Mouse (Mus musculus) left cerebral cortex, postnatal 14 days (tissue): Measurements from ENCODE around the gene Spns3. TPM values are rescaled to one million over a fixed set of nuclear protein-coding genes. Genes with fewer than 3 reads are reported as not detected.

ENCODE experiments used
- DNase-seq, 2 experiments: peaks; one replicate each; pipeline ENCODE4 v3.0.0; 2021 to 2022; ENCODE audit warnings: low spot score in 2 of 2, mixed read lengths in 1 of 2
- intact Hi-C: fragments of 180-260 bp; cut with DNase I; formaldehyde crosslinking; loops from one replicate; pipeline ENCODE4 v1.15.1; 2025
- long read RNA-seq, 2 experiments: library from polyadenylated mRNA; stranded (forward); transcript quantifications; one replicate each; pipeline ENCODE4 v2.0.0; 2021
- total RNA-seq, 2 experiments: library from RNA; stranded (reverse); gene quantifications; 2 replicates each; pipeline ENCODE4 v1.2.3; 2021

Gene Spns3
- total RNA-seq: under 1 TPM; 0.13 to 0.23 TPM
- long read RNA-seq, experiment 1, full-length matches to known transcripts: 1 of 1 reads
- long read RNA-seq, experiment 1, partial matches to known transcripts: 0 of 1 reads
- long read RNA-seq, experiment 1, other reads (novel, unspliced or antisense): 0 of 1 reads
- long read RNA-seq, experiment 2: 0 reads

DNA sequence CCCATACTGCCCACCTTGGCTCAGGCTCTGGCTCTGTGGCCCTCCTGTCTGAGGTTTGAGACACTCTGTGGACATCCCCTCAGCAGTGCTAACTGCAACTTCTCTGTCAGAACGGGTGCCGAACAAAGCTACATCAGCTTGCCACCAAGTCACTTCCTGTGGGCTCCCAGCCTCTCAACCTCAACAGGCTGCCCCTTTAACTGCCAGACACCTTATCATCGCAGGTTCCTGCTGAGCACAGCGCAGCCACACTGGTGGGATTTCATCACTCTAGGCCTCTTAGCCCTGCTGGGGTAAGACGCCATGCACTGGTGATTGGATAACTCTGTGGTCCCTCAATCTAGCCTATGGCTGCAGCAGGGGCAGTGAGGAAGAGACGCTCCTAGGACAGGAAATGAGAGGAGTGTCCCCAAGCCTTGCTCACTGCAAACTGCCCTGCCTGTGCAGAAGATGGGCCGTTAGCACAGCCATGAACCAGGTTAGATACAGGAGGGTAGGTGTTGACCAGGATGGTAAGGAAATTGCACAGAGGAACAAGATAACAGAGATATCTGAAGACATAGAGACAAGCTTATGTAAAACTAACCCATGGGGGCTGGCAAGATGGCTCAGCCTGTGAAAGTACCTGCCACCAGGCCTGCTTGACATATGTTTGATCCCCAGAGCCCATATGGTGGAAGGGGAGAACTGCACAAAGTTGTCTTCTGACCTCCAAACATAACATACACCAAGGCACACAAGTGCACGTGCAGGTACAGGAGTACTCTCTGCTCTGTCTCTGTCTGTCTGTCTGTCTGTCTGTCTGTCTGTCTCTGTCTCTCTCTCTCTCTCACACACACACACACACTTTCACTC, at the start of gene Spns3:
Spns3 (minus strand) TSS at position 373 of the 855 bp plus-strand sequence.
- intact Hi-C loops: no loop called here

DNA sequence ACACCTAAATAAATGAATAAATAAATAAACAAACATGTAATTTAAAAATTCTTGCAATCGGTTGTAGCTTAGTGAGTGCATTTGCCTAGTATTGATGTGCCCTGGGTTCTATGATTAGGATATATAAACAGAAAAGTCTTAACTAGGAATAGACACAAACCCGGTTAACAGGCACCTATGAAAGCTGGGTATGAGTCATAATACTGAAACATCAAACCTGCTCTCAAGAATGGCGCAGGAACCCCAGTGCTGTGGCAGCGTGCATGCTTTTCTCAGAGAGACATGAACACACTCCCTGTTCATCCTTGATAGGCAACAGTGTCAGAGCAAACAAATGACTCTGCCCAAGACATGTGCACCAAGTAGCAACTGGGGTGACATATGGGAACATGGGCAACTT, 47.5 kb upstream of the Spns3 start:
- intact Hi-C loops: no loop called here

More for the DNA sequence above, at the start of gene Spns3:
- no peak for DNase-seq

DNA sequence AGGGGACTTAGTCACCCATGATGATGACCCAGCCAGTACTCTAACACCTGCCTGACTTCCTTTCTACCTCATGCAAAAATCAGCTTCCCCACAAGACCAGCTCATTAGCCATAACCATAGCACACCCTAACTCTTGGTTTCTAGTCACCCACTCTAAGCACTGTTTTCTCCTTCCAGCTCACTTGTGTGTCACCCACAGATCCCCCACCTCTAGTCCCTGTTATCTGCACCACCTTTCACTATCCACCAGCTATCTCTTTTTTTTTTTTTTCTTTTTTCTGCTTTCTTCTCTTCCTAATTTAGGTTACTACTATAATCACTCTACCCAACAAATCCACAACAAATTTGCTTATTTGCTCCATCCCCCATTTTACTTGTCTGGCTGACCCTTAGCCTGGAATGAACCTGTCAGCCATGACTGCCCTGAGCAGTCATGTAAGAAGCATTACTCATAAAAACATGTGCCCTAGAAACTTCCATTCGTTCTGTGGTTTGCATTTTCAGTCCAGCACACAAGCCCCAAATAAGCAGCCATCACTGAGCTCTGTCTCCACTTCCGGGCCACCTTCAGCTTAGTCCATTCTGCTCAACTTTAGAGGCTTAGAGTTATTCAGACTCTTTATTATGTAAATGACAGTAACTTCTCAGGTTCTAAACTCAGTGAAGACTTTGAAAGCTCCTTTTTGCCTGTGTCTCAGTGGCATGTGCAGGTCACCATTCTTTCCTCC, 44.9 kb upstream of the Spns3 start:
- DNase-seq: no peak
- intact Hi-C loops: no loop called here

More for the DNA sequence above, 47.5 kb upstream of the Spns3 start:
- DNase-seq: no peak

DNA sequence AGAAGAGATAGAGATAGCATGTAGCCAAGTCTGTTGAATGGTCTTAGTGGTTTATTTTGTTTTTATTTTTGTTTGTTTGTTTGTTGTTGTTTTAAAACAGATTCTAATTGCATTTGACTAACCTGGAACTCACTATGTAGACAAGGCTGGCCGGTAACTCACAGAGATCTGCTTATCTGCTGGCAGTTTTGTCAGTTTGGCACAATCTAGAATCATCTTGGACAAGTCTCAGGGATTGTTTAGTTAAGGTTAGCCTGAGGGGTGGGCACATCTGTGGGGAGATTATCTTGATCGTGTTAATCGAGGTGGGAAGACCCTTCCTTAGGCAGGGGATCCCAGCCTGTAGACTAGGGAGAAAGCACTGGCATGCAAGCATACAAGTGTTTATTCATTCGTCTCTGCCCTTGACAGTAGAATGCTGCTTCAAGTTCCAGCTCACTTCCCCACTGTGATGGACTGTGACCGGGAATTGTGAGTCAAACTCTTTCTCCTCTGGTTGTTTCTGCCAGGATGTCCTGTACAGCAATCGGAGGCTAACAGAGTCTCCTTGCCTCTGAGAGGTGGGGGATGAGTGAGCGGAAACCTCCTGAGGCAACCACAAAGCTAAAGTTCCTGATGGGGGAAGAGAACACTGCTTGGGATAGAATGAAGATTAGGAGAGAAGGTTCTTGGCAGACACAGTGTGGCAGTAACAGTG, 37.4 kb upstream of the Spns3 start:
- intact Hi-C loops: no loop called here
- DNase-seq: no peak

DNA sequence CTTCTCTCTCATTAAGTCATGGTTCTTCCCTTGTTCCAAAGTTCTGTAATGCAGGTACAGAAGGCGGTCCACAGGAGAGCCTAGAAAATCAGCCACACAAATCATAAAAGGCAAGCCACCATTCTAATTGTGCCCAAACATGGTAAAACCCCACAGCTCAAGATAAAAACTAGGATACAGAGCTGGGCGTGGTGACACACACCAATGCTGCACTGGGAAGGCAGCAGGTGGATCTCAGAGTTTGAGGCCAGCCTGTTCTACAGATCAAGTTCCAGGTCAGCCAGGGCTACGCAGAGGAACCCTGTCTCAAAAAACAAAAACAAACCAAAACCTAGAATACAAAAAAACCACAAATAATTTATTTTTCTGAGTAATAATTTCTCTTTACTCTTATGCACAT, 36.3 kb upstream of the Spns3 start:
- intact Hi-C loops: no loop called here

DNA sequence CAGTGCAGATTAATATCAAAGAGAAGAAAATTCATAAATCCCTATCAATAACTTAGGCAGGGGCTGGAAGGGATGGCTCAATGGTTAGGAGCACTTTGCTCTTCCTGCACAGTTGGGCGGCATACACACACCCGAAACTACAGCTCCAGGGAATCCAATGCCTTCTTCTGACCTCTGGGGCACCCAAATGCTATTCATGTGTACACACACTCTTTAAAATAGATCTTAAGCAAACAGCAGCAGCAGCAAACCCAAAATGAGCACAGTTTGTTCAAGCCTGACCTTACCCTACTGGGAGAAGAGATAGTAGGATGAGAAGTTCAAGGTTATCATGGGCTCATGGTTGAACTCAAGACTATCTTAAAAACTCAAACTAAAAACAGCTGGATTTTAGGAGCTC, 32.8 kb upstream of the Spns3 start:
- no peak for DNase-seq
- intact Hi-C loops: no loop called here

More for the DNA sequence above, 36.3 kb upstream of the Spns3 start:
- no peak for DNase-seq

DNA sequence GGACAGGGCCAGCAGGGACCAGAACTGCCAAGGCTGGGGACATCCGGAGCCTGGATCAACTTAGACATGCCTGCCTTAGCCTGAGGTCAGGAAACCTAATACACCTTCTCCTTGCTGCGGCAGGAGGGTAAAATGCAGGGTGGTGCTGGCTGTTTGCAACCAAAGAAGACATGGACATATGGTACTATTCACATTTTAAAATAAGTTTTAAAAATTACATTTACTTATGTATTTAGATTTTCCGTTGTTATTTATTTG, 32.1 kb upstream of the Spns3 start:
- intact Hi-C loops: no loop called here
- no peak for DNase-seq

DNA sequence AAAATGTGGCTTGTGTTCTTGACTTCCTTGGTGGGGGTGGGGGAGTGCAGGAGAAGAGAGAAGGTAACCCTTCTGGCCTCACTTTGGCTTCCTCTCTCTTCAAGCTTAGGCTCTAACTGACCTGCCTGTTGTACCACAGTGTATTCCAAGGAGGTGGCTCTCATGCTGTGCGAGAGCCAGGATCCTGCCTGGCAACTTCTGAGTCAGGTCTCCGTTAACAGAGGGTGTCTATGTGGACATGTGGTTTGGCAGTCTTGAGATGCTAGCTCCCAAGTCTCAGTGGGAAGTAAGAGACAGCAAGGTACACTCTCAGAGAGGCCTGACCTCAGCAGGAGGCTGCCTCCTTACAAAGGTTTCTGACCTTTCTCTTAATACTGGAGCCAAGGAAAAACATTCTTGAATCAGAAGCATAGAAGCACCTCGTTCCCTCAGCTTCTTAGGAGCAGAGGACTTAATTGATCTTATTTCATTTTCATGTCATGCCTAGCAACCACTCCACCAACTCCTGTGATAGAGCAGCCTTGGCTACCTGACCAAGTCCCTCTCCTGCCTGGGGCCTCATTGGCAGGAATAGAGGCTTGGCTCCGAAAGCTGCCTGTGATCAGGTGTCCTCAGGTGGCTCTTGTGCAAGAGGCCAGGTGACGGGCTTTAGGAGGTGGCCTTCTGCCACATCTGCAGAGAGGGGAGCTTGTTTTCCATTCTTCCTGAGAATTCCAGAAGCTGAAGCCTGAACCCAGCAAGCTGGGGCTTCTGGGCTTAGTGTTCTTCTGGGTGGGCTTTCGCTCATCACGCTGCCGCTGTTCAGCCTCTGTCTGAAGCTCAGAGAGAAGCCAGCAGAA, 31.5 kb upstream of the Spns3 start:
- no peak for DNase-seq

DNA sequence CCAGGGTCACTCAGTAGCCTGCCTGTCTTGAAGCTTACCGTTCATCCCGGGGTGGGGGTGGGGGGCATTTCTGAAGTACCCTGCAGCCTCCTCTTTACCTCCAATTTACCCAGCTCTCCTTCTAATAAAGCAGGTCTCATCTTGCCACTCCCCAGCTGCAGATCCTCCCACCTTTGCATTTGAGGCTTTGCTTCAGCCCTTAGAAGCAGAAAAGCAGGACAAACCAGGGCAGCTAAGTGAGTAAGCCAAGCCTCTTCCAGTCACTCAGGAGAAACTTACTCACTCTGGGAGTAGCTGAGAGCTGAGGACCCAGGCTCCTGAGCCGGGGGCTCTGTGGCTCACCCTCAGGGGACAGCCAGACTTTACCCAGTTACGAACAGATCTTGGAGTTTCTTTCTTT, 28.2 kb upstream of the Spns3 start:
- DNase-seq: no peak
- intact Hi-C loops: loop anchor here (10.0 kb wide), 1 partner anchor 246 kb away; no protein-coding TSS in a partner anchor

More for the DNA sequence above, 31.5 kb upstream of the Spns3 start:
- intact Hi-C loops: no loop called here

DNA sequence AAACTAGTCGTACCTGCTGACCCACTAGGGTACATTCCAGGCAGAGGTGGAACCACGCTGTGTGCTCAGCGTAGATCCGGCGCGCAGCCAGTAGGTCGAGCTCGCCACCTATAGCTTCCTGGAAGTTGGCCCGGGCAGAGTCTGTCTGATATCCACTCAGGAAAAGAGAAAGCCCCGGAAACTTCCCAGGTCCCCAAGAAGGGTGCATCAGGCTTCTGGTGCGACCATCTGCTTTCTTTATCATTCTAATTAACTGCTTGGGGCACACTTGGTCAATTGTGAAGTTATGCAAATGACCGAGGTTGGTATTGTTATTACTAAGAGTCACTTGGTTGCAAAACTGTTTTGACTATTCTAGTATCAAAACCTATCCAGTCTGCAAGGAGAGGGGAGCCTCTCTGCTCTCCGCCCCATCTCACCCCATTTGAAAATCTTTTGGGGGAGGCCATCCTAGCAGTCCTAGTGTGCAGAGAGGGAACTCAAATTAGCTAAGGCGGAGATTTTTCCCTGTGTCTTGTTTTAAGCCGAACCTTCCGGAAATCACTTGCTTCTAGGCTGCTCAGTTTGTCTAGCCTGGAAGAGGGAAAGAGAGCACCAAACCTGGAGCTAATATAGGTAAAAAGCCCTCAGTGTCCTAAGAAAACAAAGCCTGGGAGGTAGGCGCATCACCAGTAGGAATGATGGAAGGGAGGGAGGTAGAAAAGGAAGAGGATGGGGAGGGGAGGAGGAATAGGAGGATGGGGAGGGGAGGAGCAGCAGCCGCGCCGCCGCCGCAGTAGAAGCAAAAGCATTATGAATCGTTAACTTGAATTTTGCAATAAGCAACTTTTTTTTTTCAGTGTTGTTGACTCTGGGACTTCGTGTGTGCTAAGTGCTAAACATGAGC, 26.4 kb upstream of the Spns3 start:
- intact Hi-C loops: loop anchor here (10.0 kb wide), 1 partner anchor 248 kb away; no protein-coding TSS in a partner anchor
- DNase-seq: no peak

DNA sequence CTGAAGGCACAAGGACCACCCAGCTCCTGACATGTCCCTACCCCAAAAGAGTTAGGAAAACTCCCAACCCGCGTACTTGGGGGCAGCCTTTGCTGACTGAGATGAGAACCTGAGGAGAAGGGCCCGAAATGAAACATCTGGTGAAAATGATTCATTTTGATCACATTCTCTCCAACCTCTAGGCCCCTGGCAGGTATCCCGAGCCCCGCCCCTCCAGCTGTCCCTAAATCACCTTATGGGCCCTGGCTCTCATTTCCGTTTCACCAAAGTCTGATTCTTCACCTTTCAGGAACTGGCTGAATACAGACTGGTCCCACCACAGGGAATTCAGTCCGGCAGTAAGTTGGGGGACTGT, 25.8 kb upstream of the Spns3 start:
- intact Hi-C loops: loop anchor here (10.0 kb wide), 1 partner anchor 249 kb away; no protein-coding TSS in a partner anchor
- DNase-seq: no peak

DNA sequence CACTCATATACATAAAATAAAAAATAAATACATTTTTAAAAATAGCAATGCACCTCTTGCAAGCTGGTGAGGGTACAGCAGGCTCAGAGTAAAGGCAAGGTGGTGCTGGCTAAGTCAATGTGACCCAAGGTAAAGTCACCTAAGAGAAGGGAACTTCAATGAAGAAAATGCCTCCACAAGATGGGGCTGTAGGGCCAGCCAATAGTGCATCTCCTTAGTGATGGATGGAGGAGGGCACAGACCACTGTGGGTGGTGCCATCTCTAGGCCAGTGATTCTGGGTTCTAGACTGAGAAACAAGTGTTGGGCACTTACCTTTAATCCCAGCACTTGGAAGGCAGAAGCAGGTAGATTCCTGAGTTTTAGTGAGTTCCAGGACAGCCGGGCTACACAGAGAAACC, 23.5 kb upstream of the Spns3 start:
- no peak for DNase-seq
- intact Hi-C loops: loop anchor here (10.0 kb wide), 1 partner anchor 251 kb away; no protein-coding TSS in a partner anchor

DNA sequence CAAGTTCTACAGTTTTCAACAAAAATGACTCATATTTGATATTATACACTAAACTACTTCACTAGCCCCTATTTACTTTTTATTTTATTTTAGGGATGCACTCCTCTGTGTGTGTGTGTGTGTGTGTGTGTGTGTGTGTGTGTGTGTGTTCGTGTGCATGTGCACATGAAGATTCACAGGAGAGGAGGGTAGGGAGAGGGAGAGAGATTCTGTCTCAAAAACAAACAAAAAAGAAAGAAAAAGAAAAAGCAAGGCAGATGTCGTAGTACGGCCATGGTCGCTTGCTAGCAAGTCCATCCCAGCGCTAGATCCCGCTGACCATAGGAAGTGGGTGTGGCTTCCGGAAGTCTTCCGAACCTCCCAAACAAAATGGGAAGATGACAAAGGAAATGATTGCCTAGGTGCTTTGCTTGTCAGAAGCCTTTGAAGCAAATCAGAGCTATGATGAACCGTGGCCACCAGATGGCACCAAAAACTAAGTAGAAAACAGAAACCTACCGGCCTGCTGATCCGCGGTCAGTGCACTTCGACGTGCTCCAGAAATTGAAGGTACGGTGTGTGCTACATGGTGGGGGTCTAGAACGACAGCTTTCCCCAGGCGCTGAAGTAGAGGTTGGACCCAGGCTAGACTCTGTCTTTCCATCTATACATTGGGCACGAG, 20.1 kb upstream of the Spns3 start:
- peak; percentile 73 to 85 for DNase-seq
- intact Hi-C loops: loop anchor here (2.0 to 10.0 kb wide), 2 partner anchors 154 to 254 kb away; no protein-coding TSS in a partner anchor

DNA sequence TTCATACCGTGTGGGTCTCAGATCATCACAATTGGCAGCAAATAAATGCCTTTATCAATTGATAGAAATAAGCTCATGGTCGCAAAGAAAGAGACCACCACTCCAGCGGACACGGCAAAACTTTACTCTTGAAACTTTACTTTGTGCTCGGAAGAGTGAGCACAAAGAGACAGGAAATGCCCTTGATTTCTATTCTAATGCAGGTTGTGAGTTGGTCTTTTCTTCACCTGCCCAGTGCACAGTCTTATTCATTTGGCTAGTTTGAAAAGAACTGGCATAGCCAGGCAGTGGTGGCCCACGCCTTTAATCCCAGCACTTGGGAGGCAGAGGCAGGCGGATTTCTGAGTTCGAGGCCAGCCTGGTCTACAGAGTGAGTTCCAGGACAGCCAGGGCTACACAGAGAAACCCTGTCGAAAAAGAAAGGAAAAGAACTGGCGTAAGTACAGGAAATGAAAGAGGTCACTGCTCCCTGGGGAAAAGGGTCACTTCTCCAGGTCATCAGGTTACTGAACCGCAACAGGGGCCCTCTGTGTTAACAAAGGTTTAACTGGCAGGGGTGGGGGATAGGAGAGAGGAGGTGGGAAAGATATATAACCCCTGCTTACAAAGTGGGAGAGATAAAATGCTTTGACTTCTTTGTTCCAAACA, 19.5 kb upstream of the Spns3 start:
- DNase-seq: no peak
- intact Hi-C loops: loop anchor here (2.0 to 10.0 kb wide), 3 partner anchors 82 to 255 kb away; partner anchors contain the start of gene Spns2

DNA sequence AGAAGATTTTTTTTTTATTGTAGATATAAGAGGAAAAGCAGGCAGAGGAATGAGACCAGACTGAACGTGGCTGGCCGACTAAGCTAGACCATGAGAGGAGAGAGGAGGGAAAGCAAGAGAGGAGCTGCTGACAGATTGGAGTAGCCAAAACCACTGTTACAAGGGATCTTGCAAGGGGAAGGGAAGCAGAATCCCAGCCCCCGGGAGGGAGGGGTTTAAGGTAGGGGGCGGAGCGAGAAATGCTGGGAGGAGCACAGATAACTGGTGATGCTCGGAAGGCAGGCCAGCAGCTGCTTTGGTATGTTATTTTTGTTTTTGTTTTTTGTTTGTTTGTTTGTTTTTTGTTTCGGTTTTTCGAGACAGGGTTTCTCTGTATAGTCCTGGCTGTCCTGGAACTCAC, 18.7 kb upstream of the Spns3 start:
- intact Hi-C loops: loop anchor here (5.0 kb wide), 1 partner anchor 82 kb away; the partner anchor contains the start of gene Spns2
- DNase-seq: no peak

DNA sequence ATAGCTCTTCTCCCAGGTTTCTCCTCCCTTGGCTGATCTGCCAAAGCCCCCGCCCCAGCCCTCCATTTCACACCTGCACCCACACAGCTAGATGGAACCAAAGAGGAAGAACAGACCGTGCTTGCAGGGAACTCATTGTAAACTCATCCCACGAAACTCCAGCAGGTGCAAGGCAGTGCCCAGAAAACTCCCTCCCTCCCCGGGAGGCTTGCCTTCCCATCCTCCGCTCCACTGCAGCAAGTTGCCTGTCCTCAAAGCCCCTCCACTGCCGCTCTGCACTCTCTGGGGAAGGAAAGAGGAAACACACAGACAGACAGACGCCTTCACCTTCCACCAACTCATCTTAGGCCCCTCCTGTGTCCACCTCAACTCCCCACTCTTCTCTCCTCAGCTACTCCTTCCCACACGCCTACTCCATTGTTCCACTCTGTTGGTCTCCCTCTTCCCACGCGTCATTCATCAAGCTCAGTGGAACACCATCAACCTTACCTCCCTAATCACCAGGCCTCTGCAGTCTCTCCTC, 16.6 kb upstream of the Spns3 start:
- intact Hi-C loops: loop anchor here (5.0 kb wide), 1 partner anchor 80 kb away; the partner anchor contains the start of gene Spns2
- peak; percentile 71 to 89 for DNase-seq
